Mouse (Mus musculus) lung, postnatal 0 days (tissue): ENCODE results near the gene Bri3.
A peak's percentile ranks its signal among the peaks of the same experiment; 100 is the strongest.

ENCODE experiments used
- CTCF ChIP-seq: IDR thresholded peaks from 2 replicates; pipeline ENCODE4 v1.5.1; 2016; ENCODE audit warnings: antibody characterized with exemption, mild to moderate bottlenecking
- EP300 ChIP-seq: IDR thresholded peaks from 2 replicates; pipeline ENCODE4 v1.6.1; 2016; ENCODE audit warnings: antibody characterized with exemption, mild to moderate bottlenecking, control low read depth

DNA sequence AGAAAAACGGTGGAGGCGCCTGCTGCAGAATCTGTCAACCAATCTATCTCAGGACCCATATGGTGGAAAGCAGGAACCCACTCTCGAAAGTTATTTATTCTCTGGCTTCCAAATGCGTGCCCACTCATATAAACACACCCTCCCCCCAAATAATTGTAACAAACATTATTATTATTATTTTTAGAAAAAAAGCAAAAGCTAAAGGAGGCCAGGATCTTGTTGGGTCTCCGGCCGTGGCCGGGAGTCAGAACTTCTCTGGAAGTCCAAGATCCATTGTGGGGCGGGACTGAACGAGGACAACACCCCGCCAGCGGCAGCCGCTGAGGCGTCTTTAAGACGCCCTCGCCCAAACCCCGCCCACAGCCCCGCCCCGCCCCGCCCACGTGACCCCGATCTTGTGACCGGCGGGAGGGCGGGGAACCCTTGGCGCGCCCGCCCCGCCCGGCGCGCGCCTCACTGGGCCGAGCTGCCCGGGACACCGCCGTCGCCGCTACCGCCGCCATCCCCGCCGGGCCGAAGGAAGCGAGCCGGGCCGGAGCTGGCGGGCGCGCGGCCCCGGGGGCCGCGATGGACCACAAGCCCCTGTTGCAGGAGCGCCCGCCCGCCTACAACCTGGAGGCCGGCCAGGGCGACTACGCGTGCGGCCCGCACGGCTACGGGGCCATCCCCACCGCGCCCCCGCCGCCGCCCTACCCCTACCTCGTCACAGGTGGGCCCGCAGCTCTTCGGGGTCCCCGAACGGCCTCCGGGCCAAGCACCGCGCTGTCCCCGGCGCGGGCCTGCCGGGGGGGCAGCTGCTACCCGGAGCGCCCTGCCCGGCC, 10.8 kb downstream of the Bri3 start:
- TF ChIP-seq EP300 (peak; percentile 9; the same call in 1 of the 2 replicates), CTCF (no peak)
